Mouse (Mus musculus): ENCODE data around the gene Fam110a. TPM values are rescaled to one million over a fixed set of nuclear protein-coding genes. Genes with fewer than 3 reads are reported as not detected.

The Fam110a gene
- polyA plus RNA-seq, 1 experiment from 2014 or later: 52.1 TPM

DNA sequence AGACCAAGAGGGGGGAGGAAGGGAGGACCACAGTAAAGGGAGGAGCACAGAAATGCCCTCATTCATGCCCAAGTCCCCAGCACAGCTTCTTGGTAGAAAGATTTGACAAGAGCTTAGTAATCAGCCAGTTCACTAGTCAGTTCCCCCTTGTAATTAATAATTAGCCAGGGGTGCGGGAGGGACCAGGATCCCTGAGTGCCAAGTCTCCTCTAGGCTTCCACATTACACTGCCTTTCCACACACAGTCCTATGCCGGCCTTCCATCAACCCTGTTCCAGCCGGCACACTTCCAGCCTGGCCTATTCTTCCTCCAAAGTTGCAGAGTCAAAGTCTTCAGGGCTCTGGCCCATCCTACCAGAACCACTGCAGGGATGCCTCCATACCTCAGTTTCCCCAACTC lies 4.0 kb downstream of the Fam110a start:
- no peak for ATAC-seq (ENCODE audit: low read depth)
- Histone ChIP-seq H3K4me3 (no peak overlapping the region), H3K36me3 (no peaks in the 10 kb centered on the region), H3K9ac (no peak overlapping the region), H3K4me2 (no peak overlapping the region), H3K4me1 (replicated peaks) (peaks cover 70% of the 10 kb centered on the region), H3K9me3 (no peaks in the 10 kb centered on the region), H3K27me3 (0 out of 2 replicates have a peak, but pooled peaks cover 3% of the 10 kb centered on the region), H3K27ac (replicated peaks) (no peak overlapping the region)
- 92% methylated on average over 3 of the region's 3 CpGs for WGBS

DNA sequence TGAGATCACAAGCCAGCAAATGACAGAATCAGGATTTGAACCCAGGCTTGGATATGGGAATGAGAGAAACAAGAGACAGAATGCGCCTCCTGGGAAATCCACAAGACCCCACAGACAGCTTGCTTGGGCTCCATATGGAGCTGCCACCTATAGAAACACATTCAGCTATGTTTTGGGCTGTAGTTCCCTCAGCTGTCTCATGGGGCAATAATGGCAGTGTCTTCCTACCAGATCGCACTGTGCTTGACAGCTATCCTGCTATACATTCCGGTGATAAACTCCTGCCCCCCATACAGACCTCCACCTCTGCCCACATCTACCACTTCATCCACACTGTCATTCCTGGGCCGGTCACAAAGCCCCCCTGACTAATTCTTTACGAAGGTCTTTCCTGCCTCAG lies 4.7 kb downstream of the Fam110a start:
- Histone ChIP-seq H3K27me3 (0 out of 2 replicates have a peak, but pooled peaks cover 3% of the 10 kb centered on the region), H3K36me3 (no peaks in the 10 kb centered on the region), H3K4me2 (no peak overlapping the region), H3K4me3 (no peak overlapping the region), H3K9ac (no peak overlapping the region), H3K4me1 (replicated peaks) (peaks cover 72% of the 10 kb centered on the region), H3K9me3 (no peaks in the 10 kb centered on the region), H3K27ac (replicated peaks) (no peak overlapping the region)
- no peak for ATAC-seq (ENCODE audit: low read depth)
- 85% methylated on average over 5 of the region's 5 CpGs for WGBS

DNA sequence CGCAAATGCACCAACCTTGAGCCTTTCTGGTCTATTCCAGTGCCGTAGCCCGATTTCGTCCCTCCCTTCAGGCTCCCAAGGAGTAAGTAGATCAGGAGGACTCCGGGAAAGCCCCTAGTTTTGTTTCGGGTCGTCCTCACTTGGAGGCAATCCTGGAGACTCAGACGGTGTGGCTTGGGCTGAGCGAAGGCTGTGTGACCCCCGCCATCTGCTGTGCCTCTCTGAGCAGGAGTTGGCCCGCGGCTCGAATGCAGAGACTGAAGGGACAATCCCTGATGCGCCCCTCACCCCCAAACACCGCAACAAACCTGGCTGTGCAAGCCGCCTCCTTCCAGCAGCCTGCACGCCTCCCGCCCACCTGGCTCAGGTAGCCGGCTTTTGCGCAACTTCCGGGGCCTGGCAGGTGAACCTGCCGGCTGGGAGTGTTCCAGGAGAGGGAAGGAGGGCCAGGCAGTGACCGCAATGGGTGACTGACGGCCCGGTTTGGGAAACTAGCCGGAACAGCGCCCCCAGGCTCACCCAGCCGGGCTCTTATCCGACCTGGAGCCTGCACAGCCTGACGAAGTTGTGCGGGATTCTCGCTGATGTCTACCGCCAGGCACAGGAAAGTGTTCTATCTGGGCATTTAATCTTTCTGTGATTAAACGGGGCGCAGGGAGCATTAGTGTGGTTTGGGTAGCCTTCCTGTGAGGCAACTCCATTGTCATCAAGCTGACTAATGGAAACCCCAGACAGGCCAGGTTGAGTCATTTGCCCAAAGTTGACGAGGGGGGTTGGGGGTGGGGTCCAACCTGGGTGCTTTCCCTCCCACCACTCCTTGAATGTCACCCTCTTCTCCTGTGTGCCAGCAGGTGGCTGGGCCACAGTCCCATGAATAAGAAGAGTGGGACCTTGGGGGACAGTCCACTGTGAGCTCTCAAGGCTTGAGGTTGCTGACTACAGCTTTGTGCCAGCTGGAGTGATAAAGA lies 6.1 kb downstream of the Fam110a start:
- 0 out of 2 replicates have a peak, but pooled peaks cover 8% of the 10 kb centered on the region for H3K36me3 ChIP-seq
- H3K27me3 ChIP-seq: 0 out of 2 replicates have a peak, but pooled peaks cover 3% of the 10 kb centered on the region
- H3K4me2 ChIP-seq: peak overlapping the region; percentile 54
- 5% methylated on average over 36 of the region's 36 CpGs for WGBS
- H3K27ac ChIP-seq (replicated peaks): peak overlapping the region; percentile 74
- peaks cover 75% of the 10 kb centered on the region for H3K4me1 ChIP-seq (replicated peaks)
- no peak for ATAC-seq (ENCODE audit: low read depth)
- H3K9ac ChIP-seq: peak overlapping the region; percentile 56
- no peaks in the 10 kb centered on the region for H3K9me3 ChIP-seq
- H3K4me3 ChIP-seq: peak overlapping the region; percentile 28

DNA sequence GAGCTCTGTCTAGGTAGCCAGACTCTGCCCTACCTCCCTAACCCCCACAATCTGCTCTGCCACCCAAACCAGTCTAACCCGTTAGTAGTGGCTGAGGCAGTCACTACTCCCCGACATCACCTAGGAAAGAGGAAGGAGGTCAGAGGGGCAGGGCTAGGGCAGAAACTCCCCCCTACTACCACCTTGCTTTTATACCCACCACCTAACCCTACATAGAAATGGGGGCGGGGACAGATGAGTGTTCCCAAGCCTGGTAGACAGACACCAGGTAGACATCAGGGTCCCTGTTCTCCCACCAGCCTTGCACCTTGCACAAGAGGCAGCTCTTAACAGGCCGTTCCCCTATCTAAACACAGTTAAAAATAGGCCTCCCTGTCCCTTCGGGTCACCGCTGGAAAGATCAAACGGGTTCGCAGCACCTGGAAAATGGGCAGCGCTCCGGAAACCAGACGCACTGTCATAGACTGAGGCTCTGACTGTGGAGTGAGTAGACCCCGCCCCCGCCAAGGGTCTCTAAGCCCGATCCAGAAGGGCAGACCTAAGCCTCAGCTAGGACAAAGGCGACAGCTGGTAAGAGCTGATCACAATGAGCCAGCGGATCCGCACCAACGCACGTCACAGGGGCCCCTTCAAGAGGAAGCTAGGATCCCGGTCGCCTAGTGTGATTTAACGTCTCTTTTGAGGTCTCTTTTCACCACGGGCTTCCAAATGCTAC lies 7.0 kb downstream of the Fam110a start:
- WGBS: 15% methylated on average over 23 of the region's 23 CpGs
- Histone ChIP-seq H3K27ac (replicated peaks) (peak overlapping the region; percentile 74), H3K9ac (peak overlapping the region; percentile 56), H3K4me3 (peak overlapping the region; percentile 28), H3K4me2 (peak overlapping the region; percentile 54), H3K36me3 (0 out of 2 replicates have a peak, but pooled peaks cover 11% of the 10 kb centered on the region), H3K27me3 (0 out of 2 replicates have a peak, but pooled peaks cover 3% of the 10 kb centered on the region), H3K4me1 (replicated peaks) (peaks cover 75% of the 10 kb centered on the region), H3K9me3 (no peaks in the 10 kb centered on the region)
- ATAC-seq (ENCODE audit: low read depth): peak; percentile 29; the same call in 1 of the 2 replicates

DNA sequence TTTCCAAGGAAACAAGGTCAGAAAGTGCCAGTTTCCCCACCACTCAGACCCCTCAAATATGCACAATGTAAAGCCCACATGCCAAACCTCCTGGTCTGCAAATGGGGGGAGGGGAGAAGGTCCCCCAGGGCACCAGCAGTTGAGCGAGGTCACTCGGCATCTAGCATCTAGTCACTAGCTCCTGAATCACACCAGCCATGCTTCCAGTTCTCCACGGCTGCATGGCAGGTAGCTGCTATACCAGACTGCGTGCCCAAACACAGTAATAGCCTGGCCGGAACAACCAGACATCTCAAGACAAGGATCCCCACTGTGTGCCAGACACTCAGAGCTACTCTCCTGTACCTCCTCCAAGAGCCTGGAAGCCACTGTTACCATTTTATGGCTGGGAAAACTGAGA lies 8.3 kb downstream of the Fam110a start:
- H3K36me3 ChIP-seq: 0 out of 2 replicates have a peak, but pooled peaks cover 11% of the 10 kb centered on the region
- 0 out of 2 replicates have a peak overlapping the region, but pooled peaks have one; percentile 93 for H3K27ac ChIP-seq (replicated peaks)
- no peak overlapping the region for H3K4me2 ChIP-seq
- H3K9me3 ChIP-seq: no peaks in the 10 kb centered on the region
- no peak overlapping the region for H3K4me3 ChIP-seq
- H3K9ac ChIP-seq: no peak overlapping the region
- 0 out of 2 replicates have a peak, but pooled peaks cover 3% of the 10 kb centered on the region for H3K27me3 ChIP-seq
- ATAC-seq (ENCODE audit: low read depth): no peak
- H3K4me1 ChIP-seq (replicated peaks): peaks cover 76% of the 10 kb centered on the region
- 84% methylated on average over 5 of the region's 5 CpGs for WGBS

DNA sequence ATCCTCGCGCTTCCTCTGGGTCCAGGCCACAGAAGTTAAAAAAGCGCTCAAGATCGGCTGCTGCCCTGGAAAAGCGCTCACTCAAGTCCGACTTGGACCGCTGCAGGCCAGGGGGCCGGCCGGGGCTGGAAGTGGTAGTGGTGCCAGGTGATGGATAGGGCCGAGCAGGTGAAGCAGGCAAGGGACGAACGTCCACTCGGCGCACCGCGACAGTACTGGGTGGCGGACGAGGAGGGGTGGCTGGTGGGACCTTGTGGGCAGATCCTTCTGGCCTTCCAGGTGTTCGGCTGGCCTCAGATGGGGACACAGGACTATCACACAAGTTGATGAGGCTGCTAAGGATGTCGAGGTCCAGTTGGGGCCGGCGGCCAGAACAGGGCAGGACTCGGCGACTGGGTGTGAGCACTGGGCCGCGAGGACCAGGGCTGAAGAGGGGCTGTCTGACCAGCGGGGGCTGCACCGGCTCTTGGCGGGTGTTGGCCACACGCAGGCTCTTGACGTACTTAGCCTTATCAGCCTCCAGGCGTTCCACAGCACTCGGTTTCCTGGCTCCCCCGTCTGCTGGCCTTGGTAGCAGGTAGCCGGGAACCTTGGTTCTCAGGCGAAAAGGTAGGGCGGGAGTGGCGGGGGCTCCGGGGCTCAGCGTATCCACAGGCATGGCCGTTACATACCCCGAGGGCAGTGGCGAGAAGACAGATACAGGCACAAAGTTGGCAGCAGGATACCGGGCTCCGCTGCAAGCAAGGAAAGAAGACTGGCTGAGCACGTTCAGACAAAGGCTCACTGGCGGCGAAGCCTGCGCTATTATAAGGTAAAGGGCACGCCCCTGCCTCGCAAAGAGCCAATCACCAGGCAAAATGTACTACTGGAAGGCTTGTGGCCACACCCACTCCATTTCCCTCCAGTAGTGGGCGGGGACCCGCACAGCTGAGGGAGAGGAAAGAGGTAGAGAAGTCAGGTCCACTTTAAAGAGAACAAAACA lies 9.5 kb downstream of the Fam110a start:
- 0 out of 2 replicates have a peak, but pooled peaks cover 11% of the 10 kb centered on the region for H3K36me3 ChIP-seq
- no peaks in the 10 kb centered on the region for H3K9me3 ChIP-seq
- ATAC-seq (ENCODE audit: low read depth): peak; percentile 85
- H3K27ac ChIP-seq (replicated peaks): peak overlapping the region; percentile 93
- H3K27me3 ChIP-seq: 0 out of 2 replicates have a peak, but pooled peaks cover 3% of the 10 kb centered on the region
- peak overlapping the region; percentile 48 for H3K4me3 ChIP-seq
- peaks cover 85% of the 10 kb centered on the region for H3K4me1 ChIP-seq (replicated peaks)
- H3K9ac ChIP-seq: peak overlapping the region; percentile 86
- WGBS: 45% methylated on average over 53 of the region's 53 CpGs
- H3K4me2 ChIP-seq: peak overlapping the region; percentile 77

DNA sequence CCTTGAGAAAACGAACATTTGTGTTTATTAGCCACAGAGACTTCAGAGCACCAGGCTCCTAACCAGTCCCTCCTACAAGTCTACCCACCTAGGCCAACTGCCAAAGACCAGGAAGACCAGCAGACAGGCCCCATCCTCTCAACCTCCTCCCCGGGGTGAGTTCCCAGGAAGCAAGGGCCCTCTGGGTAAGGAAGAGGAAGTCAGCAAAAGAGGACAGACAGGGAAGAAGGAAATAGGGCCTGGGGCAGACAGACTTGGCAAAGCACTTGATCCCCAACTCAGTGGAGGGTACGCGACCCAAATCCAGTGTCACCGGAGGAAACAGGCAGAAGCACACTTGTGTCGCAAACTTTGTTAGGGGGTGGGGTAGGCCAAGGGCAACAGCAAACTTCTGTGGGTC lies 10.6 kb downstream of the Fam110a start:
- Histone ChIP-seq H3K4me3 (peak overlapping the region; percentile 48), H3K4me2 (peak overlapping the region; percentile 77), H3K4me1 (replicated peaks) (peaks cover 88% of the 10 kb centered on the region), H3K27ac (replicated peaks) (no peak overlapping the region), H3K27me3 (0 out of 2 replicates have a peak, but pooled peaks cover 3% of the 10 kb centered on the region), H3K36me3 (0 out of 2 replicates have a peak, but pooled peaks cover 11% of the 10 kb centered on the region), H3K9ac (peak overlapping the region; percentile 86), H3K9me3 (no peaks in the 10 kb centered on the region)
- 88% methylated on average over 6 of the region's 6 CpGs for WGBS
- no peak for ATAC-seq (ENCODE audit: low read depth)

DNA sequence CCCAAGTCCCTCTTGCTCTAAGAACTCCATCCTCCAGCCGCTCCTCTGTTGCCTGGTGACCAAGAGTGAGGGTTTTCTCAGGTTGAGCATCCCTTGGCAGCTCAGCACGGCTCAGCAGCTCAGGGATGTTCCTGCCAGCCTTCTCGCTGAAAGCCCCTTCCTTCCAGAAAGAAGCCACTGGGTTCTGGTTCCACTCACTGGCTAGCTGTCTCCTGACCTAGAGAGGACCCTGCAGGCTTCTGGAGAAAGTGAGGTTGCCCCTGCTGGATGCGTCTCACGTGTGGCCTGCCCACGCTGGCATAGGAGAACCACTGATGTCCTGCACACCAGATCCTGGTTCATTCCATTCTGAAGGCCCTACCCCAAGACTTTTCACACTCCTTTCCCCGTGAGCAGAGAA lies 11.0 kb downstream of the Fam110a start:
- Histone ChIP-seq H3K9me3 (no peaks in the 10 kb centered on the region), H3K9ac (peak overlapping the region; percentile 41; the same call in 1 of the 2 replicates), H3K27me3 (no peaks in the 10 kb centered on the region), H3K4me3 (peak overlapping the region; percentile 48), H3K4me2 (peak overlapping the region; percentile 77), H3K27ac (replicated peaks) (peak overlapping the region; percentile 91; the same call in 1 of the 2 replicates), H3K36me3 (0 out of 2 replicates have a peak, but pooled peaks cover 11% of the 10 kb centered on the region), H3K4me1 (replicated peaks) (peaks cover 88% of the 10 kb centered on the region)
- no peak for ATAC-seq (ENCODE audit: low read depth)
- 86% methylated on average over 7 of the region's 7 CpGs for WGBS

DNA sequence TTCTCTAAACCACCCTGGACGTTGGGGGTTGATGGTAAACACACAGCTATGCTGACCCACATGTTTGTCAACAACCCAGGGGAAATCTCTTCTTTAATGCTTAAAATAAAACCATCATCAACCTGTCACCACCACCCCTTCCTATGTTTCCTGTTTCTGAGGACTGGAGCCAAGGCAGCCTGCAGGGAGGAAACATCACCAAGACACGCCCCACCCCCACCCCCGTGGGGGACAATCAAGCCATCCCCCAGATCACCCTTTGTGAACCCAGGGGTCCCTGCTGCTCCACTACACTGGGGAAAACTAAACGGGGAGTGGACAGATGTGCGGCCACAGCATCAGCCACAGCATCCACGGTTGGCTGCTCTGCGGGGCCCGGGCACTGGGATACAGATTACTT lies 11.6 kb downstream of the Fam110a start:
- ATAC-seq (ENCODE audit: low read depth): no peak
- Histone ChIP-seq H3K9me3 (no peaks in the 10 kb centered on the region), H3K4me1 (replicated peaks) (peaks cover 88% of the 10 kb centered on the region), H3K9ac (no peak overlapping the region), H3K4me3 (peak overlapping the region; percentile 48), H3K27me3 (no peaks in the 10 kb centered on the region), H3K36me3 (0 out of 2 replicates have a peak, but pooled peaks cover 11% of the 10 kb centered on the region), H3K27ac (replicated peaks) (peak overlapping the region; percentile 91), H3K4me2 (peak overlapping the region; percentile 77)
- WGBS: 58% methylated on average over 8 of the region's 8 CpGs

DNA sequence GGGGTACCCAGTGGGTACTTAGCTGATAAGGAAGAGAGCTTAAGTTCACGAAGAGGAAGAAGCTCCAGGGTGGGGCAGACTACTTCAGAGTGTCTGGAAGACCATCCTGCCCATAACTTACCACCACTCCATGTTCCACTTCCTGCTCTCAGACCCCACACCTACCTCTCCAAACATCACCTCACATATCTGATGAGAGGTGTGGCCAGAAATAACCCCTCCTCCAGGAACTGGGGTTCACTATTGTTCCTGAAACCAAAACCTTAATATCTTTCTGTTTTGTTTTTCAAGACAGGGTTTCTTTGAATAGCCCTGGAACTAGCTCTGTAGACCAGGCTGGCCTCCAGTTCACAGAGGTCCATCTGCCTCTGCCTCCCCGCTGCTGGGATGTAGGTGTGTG lies 12.2 kb downstream of the Fam110a start:
- Histone ChIP-seq H3K4me3 (peak overlapping the region; percentile 18), H3K4me1 (replicated peaks) (peaks cover 88% of the 10 kb centered on the region)

More for the DNA sequence above, 12.2 kb downstream of the Fam110a start:
- H3K36me3 ChIP-seq: 0 out of 2 replicates have a peak, but pooled peaks cover 11% of the 10 kb centered on the region
- ATAC-seq (ENCODE audit: low read depth): no peak
- WGBS: 73% methylated on average over 2 of the region's 2 CpGs
- no peaks in the 10 kb centered on the region for H3K9me3 ChIP-seq
- H3K27ac ChIP-seq (replicated peaks): peak overlapping the region; percentile 91
- peak overlapping the region; percentile 77 for H3K4me2 ChIP-seq
- H3K27me3 ChIP-seq: no peaks in the 10 kb centered on the region
- H3K9ac ChIP-seq: peak overlapping the region; percentile 61
